Mouse (Mus musculus): Measurements from ENCODE around the gene Cnfn. TPM values are rescaled to one million over a fixed set of nuclear protein-coding genes. Genes with fewer than 3 reads are reported as not detected.

Gene Cnfn
- polyA plus RNA-seq, 1 experiment from 2014 or later = not detected

DNA sequence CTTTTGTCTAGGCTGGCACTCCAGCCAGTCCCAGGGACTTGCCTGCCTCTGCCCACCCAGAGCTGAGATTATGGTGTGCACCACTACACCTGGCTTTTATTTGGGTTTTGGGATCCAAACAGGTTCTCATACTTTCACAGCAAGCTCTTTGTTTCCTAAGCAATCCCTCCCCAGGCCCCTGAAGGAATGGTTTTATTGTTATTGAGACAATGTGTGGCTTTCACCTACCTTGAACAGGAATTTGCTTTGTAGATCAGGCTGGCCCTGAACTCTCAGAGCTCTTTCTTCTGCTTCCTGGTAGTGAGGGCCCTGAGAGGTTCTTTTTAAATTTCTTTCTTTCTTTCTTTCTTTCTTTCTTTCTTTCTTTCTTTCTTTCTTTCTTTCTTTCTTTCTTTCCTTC is 13.0 kb upstream of the Cnfn start:
- Histone ChIP-seq H3K4me1 (ENCODE audit: insufficient read depth, low read depth, low read length) (peaks cover 22% of the 10 kb centered on the region), H3K36me3 (ENCODE audit: insufficient read depth, low read length) (peaks cover 12% of the 10 kb centered on the region; the same call in 1 of the 2 replicates), H3K4me3 (ENCODE audit: low read depth, low read length) (no peak overlapping the region), H3K9ac (replicated peaks; ENCODE audit: low read depth) (no peak overlapping the region), H3K27me3 (replicated peaks; ENCODE audit: insufficient read depth, low read length) (no peaks in the 10 kb centered on the region), H3K27ac (ENCODE audit: low read length) (no peak overlapping the region), H3K9me3 (ENCODE audit: low read length) (no peaks in the 10 kb centered on the region), H3K4me2 (replicated peaks; ENCODE audit: low read depth, low read length) (no peak overlapping the region)
- TF ChIP-seq CTCF (IDR thresholded peaks at IDR 0.05) (no peak), EP300 (IDR thresholded peaks at IDR 0.05) (no peak)
- DNase-seq (ENCODE audit: low spot score) (no peak), ATAC-seq (no peak)

DNA sequence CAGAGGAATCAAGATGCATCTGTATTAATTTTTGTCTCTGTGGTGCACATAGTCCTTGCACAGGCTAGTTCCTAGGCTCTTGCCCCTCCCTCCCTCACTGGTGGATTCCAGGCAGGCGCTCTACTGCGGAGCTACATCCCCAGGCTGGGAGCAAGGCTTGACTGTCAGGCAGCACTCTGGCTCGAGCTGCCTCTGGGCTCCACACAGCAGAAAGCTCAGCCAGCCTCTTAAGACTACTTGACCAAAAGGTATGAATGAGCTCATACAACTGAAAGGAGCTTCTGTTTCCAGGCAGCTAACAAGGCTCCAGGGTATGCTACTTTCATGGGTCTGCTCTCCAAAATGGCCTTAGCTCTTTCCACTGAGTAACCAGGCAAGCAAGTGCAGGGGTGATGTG is 11.8 kb upstream of the Cnfn start:
- WGBS = 56% methylated on average over 3 of the region's 3 CpGs
- DNase-seq (ENCODE audit: low spot score) (peak; percentile 70), ATAC-seq (peak; percentile 19; the same call in 1 of the 2 replicates)
- Histone ChIP-seq H3K4me2 (replicated peaks; ENCODE audit: low read depth, low read length) (no peak overlapping the region), H3K4me1 (ENCODE audit: insufficient read depth, low read depth, low read length) (peaks cover 15% of the 10 kb centered on the region), H3K36me3 (ENCODE audit: insufficient read depth, low read length) (peaks cover 12% of the 10 kb centered on the region; the same call in 1 of the 2 replicates), H3K27me3 (replicated peaks; ENCODE audit: insufficient read depth, low read length) (no peaks in the 10 kb centered on the region), H3K9ac (replicated peaks; ENCODE audit: low read depth) (no peak overlapping the region), H3K27ac (ENCODE audit: low read length) (no peak overlapping the region), H3K4me3 (ENCODE audit: low read depth, low read length) (no peak overlapping the region), H3K9me3 (ENCODE audit: low read length) (no peaks in the 10 kb centered on the region)
- TF ChIP-seq CTCF (IDR thresholded peaks at IDR 0.05) = no peak

GRCm38 (mm10) chr7:25380392-25381283 is 11.1 kb upstream of the Cnfn start:
- peak overlapping the region; percentile 61 for H3K4me2 ChIP-seq (replicated peaks; ENCODE audit: low read depth, low read length)
- H3K4me3 ChIP-seq (ENCODE audit: low read depth, low read length) = no peak overlapping the region
- H3K9me3 ChIP-seq (ENCODE audit: low read length) = no peaks in the 10 kb centered on the region
- H3K27me3 ChIP-seq (replicated peaks; ENCODE audit: insufficient read depth, low read length) = no peaks in the 10 kb centered on the region
- H3K27ac ChIP-seq (ENCODE audit: low read length) = no peak overlapping the region
- ATAC-seq = no peak
- WGBS = 51% methylated on average over 18 of the region's 18 CpGs
- peaks cover 8% of the 10 kb centered on the region for H3K4me1 ChIP-seq (ENCODE audit: insufficient read depth, low read depth, low read length)
- TF ChIP-seq EP300 (IDR thresholded peaks at IDR 0.05) (no peak), CTCF (IDR thresholded peaks at IDR 0.05) (no peak)
- no peak for DNase-seq (ENCODE audit: low spot score)
- H3K9ac ChIP-seq (replicated peaks; ENCODE audit: low read depth) = peak overlapping the region; percentile 16; the same call in 1 of the 2 replicates
- H3K36me3 ChIP-seq (ENCODE audit: insufficient read depth, low read length) = peaks cover 12% of the 10 kb centered on the region; the same call in 1 of the 2 replicates

GRCm38 (mm10) chr7:25379551-25380351 is 10.2 kb upstream of the Cnfn start:
- Histone ChIP-seq H3K9ac (replicated peaks; ENCODE audit: low read depth) (peak overlapping the region; percentile 16; the same call in 1 of the 2 replicates), H3K4me2 (replicated peaks; ENCODE audit: low read depth, low read length) (peak overlapping the region; percentile 61), H3K4me3 (ENCODE audit: low read depth, low read length) (peak overlapping the region; percentile 20; the same call in 1 of the 2 replicates), H3K4me1 (ENCODE audit: insufficient read depth, low read depth, low read length) (peaks cover 3% of the 10 kb centered on the region; the same call in 1 of the 2 replicates), H3K27ac (ENCODE audit: low read length) (peak overlapping the region; percentile 58; the same call in 1 of the 2 replicates), H3K27me3 (replicated peaks; ENCODE audit: insufficient read depth, low read length) (no peaks in the 10 kb centered on the region), H3K36me3 (ENCODE audit: insufficient read depth, low read length) (peaks cover 9% of the 10 kb centered on the region; the same call in 1 of the 2 replicates), H3K9me3 (ENCODE audit: low read length) (no peaks in the 10 kb centered on the region)
- 4% methylated on average over 35 of the region's 42 CpGs for WGBS
- peak; percentile 88 for DNase-seq (ENCODE audit: low spot score)
- peak; percentile 55 for ATAC-seq
- TF ChIP-seq CTCF (IDR thresholded peaks at IDR 0.05) (peak; percentile 70), EP300 (IDR thresholded peaks at IDR 0.05) (no peak)

DNA sequence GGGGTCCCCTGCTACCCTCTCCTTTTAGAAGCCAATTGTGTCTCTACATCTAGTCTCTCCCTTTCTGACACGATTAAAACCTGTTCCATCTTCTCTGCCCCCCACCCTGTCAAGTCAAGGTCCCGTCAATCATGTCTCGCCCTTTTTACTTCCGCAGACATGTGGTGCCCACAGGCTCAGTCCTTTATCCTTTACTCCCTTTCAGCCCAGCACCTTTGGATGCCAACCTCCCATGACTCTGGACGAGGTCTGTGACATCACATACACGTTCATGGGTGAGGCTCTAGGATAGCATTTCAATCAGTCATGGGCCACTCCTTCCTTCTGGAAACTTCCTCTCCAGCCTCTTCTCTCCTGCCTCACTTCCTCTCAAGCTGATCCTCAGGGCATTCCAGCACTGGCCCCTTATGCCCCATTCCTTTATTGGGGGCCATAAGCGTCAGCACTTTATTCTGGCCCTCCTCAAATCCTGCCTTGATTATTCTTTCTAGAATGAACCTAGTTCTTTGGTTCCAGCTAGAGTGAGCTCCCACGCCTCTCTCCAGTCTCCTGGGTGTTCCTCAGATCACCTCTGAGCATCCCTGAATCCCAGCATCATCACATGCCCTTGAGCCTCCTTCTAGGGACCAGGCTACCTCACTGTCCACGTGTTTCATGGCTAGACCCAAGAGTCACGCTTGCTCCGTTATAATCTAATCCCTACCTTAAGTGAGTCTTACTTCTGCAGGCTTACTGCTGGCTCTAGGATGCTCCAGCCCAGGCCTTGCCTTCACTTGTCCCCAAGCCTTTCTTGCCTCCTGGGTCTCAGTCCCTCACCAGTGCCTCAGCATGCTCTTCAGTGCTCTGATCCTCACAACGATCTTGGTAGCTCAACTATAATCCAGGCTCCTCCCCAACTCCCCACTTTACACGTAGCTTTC is 8.9 kb upstream of the Cnfn start:
- 76% methylated on average over 13 of the region's 13 CpGs for WGBS
- Histone ChIP-seq H3K4me1 (ENCODE audit: insufficient read depth, low read depth, low read length) (peaks cover 3% of the 10 kb centered on the region; the same call in 1 of the 2 replicates), H3K27ac (ENCODE audit: low read length) (no peak overlapping the region), H3K4me3 (ENCODE audit: low read depth, low read length) (no peak overlapping the region), H3K36me3 (ENCODE audit: insufficient read depth, low read length) (0 out of 2 replicates have a peak, but pooled peaks cover 6% of the 10 kb centered on the region), H3K9me3 (ENCODE audit: low read length) (no peaks in the 10 kb centered on the region), H3K27me3 (replicated peaks; ENCODE audit: insufficient read depth, low read length) (no peaks in the 10 kb centered on the region), H3K9ac (replicated peaks; ENCODE audit: low read depth) (no peak overlapping the region), H3K4me2 (replicated peaks; ENCODE audit: low read depth, low read length) (no peak overlapping the region)
- DNase-seq (ENCODE audit: low spot score) = no peak
- no peak for ATAC-seq
- TF ChIP-seq CTCF (IDR thresholded peaks at IDR 0.05) (no peak), EP300 (IDR thresholded peaks at IDR 0.05) (no peak)

All from lung, postnatal 0 days (tissue).